Mouse (Mus musculus): ENCODE results near the gene Ltk. TPM values are rescaled to one million over a fixed set of nuclear protein-coding genes. Genes with fewer than 3 reads are reported as not detected.
A peak's percentile ranks its signal among the peaks of the same experiment; 100 is the strongest.

Gene Ltk
- total and polyA plus RNA-seq, 3 experiments, result 0.39 TPM; not detected in 2

DNA sequence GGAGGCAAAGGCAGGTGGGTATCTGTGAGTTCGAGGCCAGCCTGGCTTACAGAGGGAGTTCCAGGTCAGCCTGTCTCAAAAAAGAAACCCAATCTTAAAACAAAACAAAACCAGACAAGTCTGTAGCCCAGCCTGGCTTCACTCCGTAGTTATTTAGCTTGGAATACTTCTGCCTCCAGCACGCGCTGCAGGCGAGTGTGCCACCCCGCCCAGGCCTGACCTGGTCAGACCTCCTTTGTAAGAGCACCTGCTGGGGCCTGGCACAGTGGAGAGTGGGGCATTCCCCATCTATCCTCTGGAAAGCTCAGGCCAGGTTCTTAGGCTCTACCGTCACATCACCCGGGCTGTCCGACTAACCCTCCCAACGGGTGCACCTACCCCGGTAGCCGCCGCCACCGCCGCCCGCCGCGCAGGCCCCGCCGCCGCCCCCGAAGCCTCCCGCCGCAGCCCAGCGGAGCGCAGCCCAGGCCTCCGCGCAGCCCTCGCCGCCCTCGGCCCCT lies 2.6 kb downstream of the Ltk start:
- H3K4me1 ChIP-seq (ENCODE audit: control insufficient read depth, insufficient read depth, low read length), result peaks cover 1% of the 10 kb centered on the region; the same call in 1 of the 2 replicates
- 8% methylated on average over 31 of the region's 31 CpGs for WGBS
- H3K27me3 ChIP-seq (ENCODE audit: control insufficient read depth, insufficient read depth, low read length), result peaks cover 15% of the 10 kb centered on the region
- peak overlapping the region; percentile 62 for H3K4me3 ChIP-seq
- no peak overlapping the region for H3K27ac ChIP-seq
- H3K9ac ChIP-seq (ENCODE audit: low read depth, low read length), result peak overlapping the region; percentile 54
- intact Hi-C loops (cut with DNase I), result no loop called here
- H3K36me3 ChIP-seq (ENCODE audit: control insufficient read depth, insufficient read depth, low read length), result no peaks in the 10 kb centered on the region
- DNase-seq, result no peak
- no peaks in the 10 kb centered on the region for H3K79me2 ChIP-seq (replicated peaks; ENCODE audit: control insufficient read depth, insufficient read depth, low read length)
- no peak for TF ChIP-seq EP300 (IDR thresholded peaks at IDR 0.05; ENCODE audit: insufficient read depth, low read depth, low read length)
- no peak for TF ChIP-seq CTCF (IDR thresholded peaks at IDR 0.05)
- TF ChIP-seq POLR2A (IDR thresholded peaks at IDR 0.05; ENCODE audit: insufficient read depth, low read depth, low read length), result no peak

GRCm38 (mm10) chr2:119749260-119749659 lies 11.0 kb downstream of the Ltk start:
- TF ChIP-seq EP300 (IDR thresholded peaks at IDR 0.05; ENCODE audit: insufficient read depth, low read depth, low read length) (no peak), POLR2A (IDR thresholded peaks at IDR 0.05; ENCODE audit: insufficient read depth, low read depth, low read length) (no peak), CTCF (IDR thresholded peaks at IDR 0.05) (no peak)
- H3K4me3 ChIP-seq, result no peak overlapping the region
- intact Hi-C loops (cut with DNase I), result no loop called here
- H3K4me1 ChIP-seq (ENCODE audit: control insufficient read depth, insufficient read depth, low read length), result no peaks in the 10 kb centered on the region
- H3K79me2 ChIP-seq (replicated peaks; ENCODE audit: control insufficient read depth, insufficient read depth, low read length), result no peaks in the 10 kb centered on the region
- no peak overlapping the region for H3K27ac ChIP-seq
- no peak overlapping the region for H3K9ac ChIP-seq (ENCODE audit: low read depth, low read length)
- DNase-seq, result no peak
- peaks cover 1% of the 10 kb centered on the region; the same call in 1 of the 2 replicates for H3K27me3 ChIP-seq (ENCODE audit: control insufficient read depth, insufficient read depth, low read length)
- 72% methylated on average over 13 of the region's 13 CpGs for WGBS
- H3K36me3 ChIP-seq (ENCODE audit: control insufficient read depth, insufficient read depth, low read length), result no peaks in the 10 kb centered on the region

DNA sequence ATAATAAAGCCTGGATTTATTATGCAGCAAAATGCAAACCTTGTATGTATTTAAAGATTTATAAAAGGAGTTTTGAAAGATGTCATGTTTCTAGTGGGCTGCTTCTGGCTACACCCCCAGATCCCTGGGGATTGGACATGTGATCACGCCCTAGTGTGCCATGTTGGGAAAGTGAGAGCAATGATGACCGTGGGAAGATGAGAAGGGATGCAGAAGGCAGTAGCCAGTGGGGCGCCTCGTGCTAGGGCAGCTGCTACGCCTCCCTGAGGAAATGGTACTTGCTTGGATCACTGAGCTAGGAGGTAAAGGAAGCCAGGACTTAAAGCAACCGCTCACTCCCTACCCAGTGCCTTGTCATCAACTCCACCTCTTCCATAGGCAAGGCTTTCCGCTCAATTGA lies 12.7 kb downstream of the Ltk start:
- intact Hi-C loops (cut with DNase I), result no loop called here
- Histone ChIP-seq H3K27me3 (ENCODE audit: control insufficient read depth, insufficient read depth, low read length) (peaks cover 15% of the 10 kb centered on the region), H3K9ac (ENCODE audit: low read depth, low read length) (no peak overlapping the region), H3K36me3 (ENCODE audit: control insufficient read depth, insufficient read depth, low read length) (no peaks in the 10 kb centered on the region), H3K4me3 (no peak overlapping the region), H3K4me1 (ENCODE audit: control insufficient read depth, insufficient read depth, low read length) (peaks cover 3% of the 10 kb centered on the region), H3K27ac (no peak overlapping the region), H3K79me2 (replicated peaks; ENCODE audit: control insufficient read depth, insufficient read depth, low read length) (no peaks in the 10 kb centered on the region)
- DNase-seq, result no peak
- WGBS, result 67% methylated on average over 7 of the region's 7 CpGs
- TF ChIP-seq POLR2A (IDR thresholded peaks at IDR 0.05; ENCODE audit: insufficient read depth, low read depth, low read length) (no peak), CTCF (IDR thresholded peaks at IDR 0.05) (no peak), EP300 (IDR thresholded peaks at IDR 0.05; ENCODE audit: insufficient read depth, low read depth, low read length) (no peak)

DNA sequence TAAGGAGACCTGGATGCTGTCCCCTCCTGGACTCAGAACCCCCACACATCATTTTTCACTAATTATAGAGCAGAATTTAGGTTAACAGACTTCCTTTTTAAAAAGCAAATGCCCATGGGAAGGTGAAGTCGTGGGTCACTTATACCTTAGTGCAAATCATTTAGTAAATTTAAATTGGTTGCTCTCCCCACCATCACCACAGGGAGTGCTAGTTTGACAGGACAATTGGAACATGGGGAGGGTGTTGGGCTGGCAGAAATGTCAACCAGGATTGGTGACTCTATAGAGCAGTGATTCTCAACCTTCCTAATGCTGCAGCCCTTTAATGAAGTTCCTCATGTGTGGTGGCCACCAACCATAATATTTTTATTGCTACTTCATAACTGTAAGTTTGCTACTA lies 14.9 kb downstream of the Ltk start:
- Histone ChIP-seq H3K9ac (ENCODE audit: low read depth, low read length) (no peak overlapping the region), H3K27me3 (ENCODE audit: control insufficient read depth, insufficient read depth, low read length) (peaks cover 18% of the 10 kb centered on the region), H3K79me2 (replicated peaks; ENCODE audit: control insufficient read depth, insufficient read depth, low read length) (no peaks in the 10 kb centered on the region), H3K4me3 (no peak overlapping the region), H3K4me1 (ENCODE audit: control insufficient read depth, insufficient read depth, low read length) (peaks cover 3% of the 10 kb centered on the region), H3K36me3 (ENCODE audit: control insufficient read depth, insufficient read depth, low read length) (no peaks in the 10 kb centered on the region), H3K27ac (no peak overlapping the region)
- intact Hi-C loops (cut with DNase I), result no loop called here
- no peak for DNase-seq
- 16% methylated on average over 1 of the region's 1 CpGs for WGBS
- TF ChIP-seq EP300 (IDR thresholded peaks at IDR 0.05; ENCODE audit: insufficient read depth, low read depth, low read length) (no peak), CTCF (IDR thresholded peaks at IDR 0.05) (peak; percentile 63)

DNA sequence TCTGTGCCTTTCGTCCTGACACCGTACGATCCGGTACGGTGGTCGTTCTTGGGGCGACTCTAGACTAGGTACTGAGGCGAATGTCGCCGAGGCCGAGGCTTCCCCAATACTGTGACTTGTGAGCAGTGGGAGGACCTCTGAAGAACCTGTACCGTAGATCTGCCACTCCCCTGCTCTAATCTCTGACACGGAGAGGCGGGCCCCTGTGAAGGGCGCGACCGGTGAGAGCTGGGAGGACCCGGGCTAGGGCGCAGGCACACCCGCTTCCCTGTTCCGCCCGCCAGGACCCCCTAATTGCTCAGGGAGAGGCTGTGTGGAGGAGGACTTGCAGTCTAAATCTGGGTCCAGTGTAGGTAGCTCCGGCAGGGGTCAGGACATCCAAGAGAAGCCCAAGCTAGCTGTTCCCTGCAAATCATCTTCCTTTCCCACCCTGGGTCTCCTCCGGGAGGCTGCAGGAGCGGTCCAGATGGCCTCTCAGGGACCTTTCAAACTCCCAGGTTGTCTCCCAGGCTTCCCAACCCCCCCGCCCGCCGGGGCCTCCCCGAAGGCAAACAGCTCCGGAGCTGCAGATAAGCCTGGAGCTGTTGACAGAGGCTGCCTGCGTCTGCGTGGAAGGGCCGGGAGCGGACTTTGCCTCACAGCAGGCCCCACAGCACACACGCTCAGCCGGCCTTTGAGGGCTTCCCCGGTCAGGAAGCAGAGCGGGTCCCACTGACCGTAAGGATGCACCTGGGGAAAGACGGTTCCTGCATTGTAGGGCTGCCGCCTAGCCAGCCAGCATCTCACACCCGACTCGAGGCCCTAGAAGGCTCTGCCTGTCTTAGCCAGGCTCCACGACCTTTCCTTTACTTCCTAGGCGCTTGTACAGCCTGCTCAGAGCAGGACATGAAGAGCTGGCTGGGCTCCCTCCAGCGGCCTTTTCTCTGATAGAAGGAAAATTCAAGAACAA lies 15.8 kb downstream of the Ltk start:
- peak overlapping the region; percentile 16 for H3K4me3 ChIP-seq
- H3K27me3 ChIP-seq (ENCODE audit: control insufficient read depth, insufficient read depth, low read length), result peaks cover 16% of the 10 kb centered on the region
- H3K36me3 ChIP-seq (ENCODE audit: control insufficient read depth, insufficient read depth, low read length), result no peaks in the 10 kb centered on the region
- DNase-seq, result peak; percentile 39 to 42
- H3K9ac ChIP-seq (ENCODE audit: low read depth, low read length), result peak overlapping the region; percentile 15; the same call in 1 of the 2 replicates
- intact Hi-C loops (cut with DNase I), result loop anchor here (5.0 kb wide), 1 partner anchor 67 kb away; the partner anchor contains the start of gene Rtf1
- no peak for TF ChIP-seq CTCF (IDR thresholded peaks at IDR 0.05)
- peaks cover 3% of the 10 kb centered on the region for H3K4me1 ChIP-seq (ENCODE audit: control insufficient read depth, insufficient read depth, low read length)
- H3K79me2 ChIP-seq (replicated peaks; ENCODE audit: control insufficient read depth, insufficient read depth, low read length), result no peaks in the 10 kb centered on the region
- H3K27ac ChIP-seq, result no peak overlapping the region
- WGBS, result 10% methylated on average over 46 of the region's 46 CpGs

- 30% methylated on average over 22 of the region's 22 CpGs for WGBS
- no peak overlapping the region for H3K4me3 ChIP-seq
- intact Hi-C loops (cut with DNase I), result loop anchor here (5.0 kb wide), 1 partner anchor 66 kb away; the partner anchor contains the start of gene Rtf1
- no peaks in the 10 kb centered on the region for H3K36me3 ChIP-seq (ENCODE audit: control insufficient read depth, insufficient read depth, low read length)
- no peak for DNase-seq
- H3K9ac ChIP-seq (ENCODE audit: low read depth, low read length), result no peak overlapping the region
- peaks cover 16% of the 10 kb centered on the region for H3K27me3 ChIP-seq (ENCODE audit: control insufficient read depth, insufficient read depth, low read length)
- no peak for TF ChIP-seq CTCF (IDR thresholded peaks at IDR 0.05)
- no peak for TF ChIP-seq EP300 (IDR thresholded peaks at IDR 0.05; ENCODE audit: insufficient read depth, low read depth, low read length)
- no peak for TF ChIP-seq POLR2A (IDR thresholded peaks at IDR 0.05; ENCODE audit: insufficient read depth, low read depth, low read length)
- H3K4me1 ChIP-seq (ENCODE audit: control insufficient read depth, insufficient read depth, low read length), result peaks cover 3% of the 10 kb centered on the region
- H3K79me2 ChIP-seq (replicated peaks; ENCODE audit: control insufficient read depth, insufficient read depth, low read length), result no peaks in the 10 kb centered on the region
- no peak overlapping the region for H3K27ac ChIP-seq
These were observed 16.4 kb downstream of the Ltk start for GRCm38 (mm10) chr2:119743808-119744162.

Measured in heart, adult 2 months (tissue).